Mouse (Mus musculus): ENCODE data around the gene Gsk3b. TPM values are rescaled to one million over a fixed set of nuclear protein-coding genes. Genes with fewer than 3 reads are reported as not detected.
A peak's percentile ranks its signal among the peaks of the same experiment; 100 is the strongest.

The Gsk3b gene
- polyA plus RNA-seq, 1 experiment from 2014 or later, result 29.6 TPM

DNA sequence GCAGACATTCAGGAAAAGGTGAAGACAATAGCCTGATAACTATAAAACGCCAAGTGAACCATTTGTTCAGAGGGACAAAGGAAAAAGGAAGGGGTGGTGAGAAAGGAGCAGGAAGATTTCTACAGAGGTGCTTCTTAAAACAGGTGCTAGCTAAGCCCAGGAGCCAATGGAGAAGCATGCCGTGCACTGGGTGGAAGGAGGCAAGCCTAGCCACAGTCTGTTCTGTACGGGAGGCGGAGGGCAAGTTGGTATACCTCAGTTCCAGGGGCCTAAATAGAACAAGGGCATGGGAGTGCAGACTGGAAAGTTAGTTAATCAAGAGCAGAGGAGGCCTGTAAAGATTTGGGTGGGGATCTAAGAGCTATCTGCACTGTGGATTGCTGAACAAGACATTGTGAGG, 3.8 kb downstream of the Gsk3b start:
- Histone ChIP-seq H3K9ac (ENCODE audit: low read depth, low read length) (peak overlapping the region; percentile 51), H3K27ac (ENCODE audit: low read depth, low read length) (no peak overlapping the region), H3K9me3 (ENCODE audit: control insufficient read depth, low read length) (no peaks in the 10 kb centered on the region), H3K4me1 (replicated peaks; ENCODE audit: control insufficient read depth, insufficient read depth, low read length) (peaks cover 27% of the 10 kb centered on the region), H3K4me3 (ENCODE audit: low read depth, low read length) (peak overlapping the region; percentile 48), H3K27me3 (replicated peaks; ENCODE audit: control insufficient read depth, insufficient read depth, low read length) (no peaks in the 10 kb centered on the region), H3K36me3 (ENCODE audit: control insufficient read depth, insufficient read depth, low read length) (no peaks in the 10 kb centered on the region), H3K4me2 (peak overlapping the region; percentile 93)
- WGBS, result 28% methylated on average over 4 of the region's 4 CpGs
- no peak for ATAC-seq (replicated peaks; ENCODE audit: low FRiP score)
- no peak for DNase-seq (ENCODE audit: low spot score)

DNA sequence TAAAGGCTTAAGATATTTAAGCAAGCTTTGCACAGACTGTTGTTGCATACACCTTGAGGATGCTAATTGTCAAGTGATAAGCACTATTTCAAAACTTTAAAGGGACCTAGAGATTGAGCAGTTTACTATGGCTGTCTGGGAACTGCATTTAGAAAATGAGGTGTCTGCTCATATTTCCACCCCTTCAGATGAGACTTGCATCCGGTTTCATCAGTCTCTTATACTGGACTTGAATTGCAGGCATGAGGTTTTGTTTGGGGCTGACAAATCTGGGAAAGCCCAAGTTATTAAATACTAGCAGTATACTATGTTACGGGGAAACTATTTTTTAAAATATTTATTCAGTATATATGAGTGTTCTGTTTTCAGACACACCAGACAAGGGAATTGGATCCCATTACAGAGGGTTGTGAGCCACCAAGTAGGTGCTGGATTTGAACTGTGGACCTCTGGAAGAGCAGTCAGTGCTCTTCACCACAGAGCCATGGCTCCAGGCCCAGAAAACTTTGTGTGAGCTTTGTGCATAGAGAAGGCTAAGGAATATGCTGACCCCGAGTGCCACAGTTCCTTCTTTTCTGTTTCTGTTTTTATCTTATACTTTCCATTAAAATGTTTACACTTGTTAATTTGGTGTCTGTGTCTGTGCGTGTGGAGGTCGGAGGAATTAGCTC, 6.5 kb downstream of the Gsk3b start:
- WGBS, result 78% methylated on average over 5 of the region's 5 CpGs
- H3K4me2 ChIP-seq, result no peak overlapping the region
- H3K9me3 ChIP-seq (ENCODE audit: control insufficient read depth, low read length), result no peaks in the 10 kb centered on the region
- no peak overlapping the region for H3K9ac ChIP-seq (ENCODE audit: low read depth, low read length)
- no peaks in the 10 kb centered on the region for H3K27me3 ChIP-seq (replicated peaks; ENCODE audit: control insufficient read depth, insufficient read depth, low read length)
- no peak for ATAC-seq (replicated peaks; ENCODE audit: low FRiP score)
- H3K4me1 ChIP-seq (replicated peaks; ENCODE audit: control insufficient read depth, insufficient read depth, low read length), result peaks cover 23% of the 10 kb centered on the region
- H3K36me3 ChIP-seq (ENCODE audit: control insufficient read depth, insufficient read depth, low read length), result no peaks in the 10 kb centered on the region
- no peak for DNase-seq (ENCODE audit: low spot score)
- H3K27ac ChIP-seq (ENCODE audit: low read depth, low read length), result no peak overlapping the region
- H3K4me3 ChIP-seq (ENCODE audit: low read depth, low read length), result no peak overlapping the region

DNA sequence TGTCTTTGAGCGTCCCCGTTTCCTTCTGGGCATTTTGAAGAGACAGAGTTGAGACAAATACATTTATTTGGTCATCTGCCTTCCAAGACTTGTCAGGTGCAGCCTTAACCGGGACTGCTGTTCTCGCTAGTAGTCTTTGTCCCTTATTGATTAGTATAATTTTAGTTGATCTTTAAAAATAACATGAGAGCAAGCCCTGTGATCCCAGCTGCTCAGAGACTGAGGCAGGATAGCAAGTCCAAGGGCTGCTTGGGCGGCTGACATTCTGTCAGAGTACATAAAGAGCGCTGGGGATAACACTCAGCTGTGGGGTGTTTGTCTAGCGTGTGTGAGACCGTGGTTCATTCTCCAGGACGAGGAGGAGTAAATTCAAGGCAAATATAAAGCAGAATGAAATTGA, 8.7 kb downstream of the Gsk3b start:
- Histone ChIP-seq H3K4me3 (ENCODE audit: low read depth, low read length) (no peak overlapping the region), H3K4me2 (no peak overlapping the region), H3K27me3 (replicated peaks; ENCODE audit: control insufficient read depth, insufficient read depth, low read length) (no peaks in the 10 kb centered on the region), H3K27ac (ENCODE audit: low read depth, low read length) (no peak overlapping the region), H3K9ac (ENCODE audit: low read depth, low read length) (no peak overlapping the region), H3K9me3 (ENCODE audit: control insufficient read depth, low read length) (no peaks in the 10 kb centered on the region), H3K36me3 (ENCODE audit: control insufficient read depth, insufficient read depth, low read length) (no peaks in the 10 kb centered on the region), H3K4me1 (replicated peaks; ENCODE audit: control insufficient read depth, insufficient read depth, low read length) (peaks cover 16% of the 10 kb centered on the region)
- ATAC-seq (replicated peaks; ENCODE audit: low FRiP score) (no peak), DNase-seq (ENCODE audit: low spot score) (no peak)
- 80% methylated on average over 9 of the region's 9 CpGs for WGBS

DNA sequence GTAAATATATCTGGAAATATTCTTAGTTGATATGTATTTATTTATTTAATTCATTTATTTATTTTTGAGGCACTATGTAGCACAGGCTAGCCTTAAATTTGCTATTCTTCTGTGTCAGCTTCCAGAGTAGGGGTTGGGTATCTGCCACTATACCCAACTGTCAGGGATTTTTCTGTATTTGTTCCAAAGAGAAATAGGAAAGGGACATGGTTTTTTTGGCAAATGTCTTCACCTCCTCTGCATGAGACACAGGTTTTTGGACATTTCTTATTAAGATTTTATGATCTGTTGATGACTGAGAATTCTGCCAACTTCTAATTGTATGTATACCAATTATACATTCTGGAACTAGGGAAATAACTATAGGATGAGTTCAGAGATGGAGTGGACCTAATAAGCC, 10.5 kb downstream of the Gsk3b start:
- Histone ChIP-seq H3K4me2 (no peak overlapping the region), H3K4me3 (ENCODE audit: low read depth, low read length) (no peak overlapping the region), H3K27me3 (replicated peaks; ENCODE audit: control insufficient read depth, insufficient read depth, low read length) (no peaks in the 10 kb centered on the region), H3K36me3 (ENCODE audit: control insufficient read depth, insufficient read depth, low read length) (no peaks in the 10 kb centered on the region), H3K9me3 (ENCODE audit: control insufficient read depth, low read length) (no peaks in the 10 kb centered on the region), H3K27ac (ENCODE audit: low read depth, low read length) (no peak overlapping the region), H3K4me1 (replicated peaks; ENCODE audit: control insufficient read depth, insufficient read depth, low read length) (peaks cover 10% of the 10 kb centered on the region), H3K9ac (ENCODE audit: low read depth, low read length) (no peak overlapping the region)
- no peak for ATAC-seq (replicated peaks; ENCODE audit: low FRiP score)
- no peak for DNase-seq (ENCODE audit: low spot score)

DNA sequence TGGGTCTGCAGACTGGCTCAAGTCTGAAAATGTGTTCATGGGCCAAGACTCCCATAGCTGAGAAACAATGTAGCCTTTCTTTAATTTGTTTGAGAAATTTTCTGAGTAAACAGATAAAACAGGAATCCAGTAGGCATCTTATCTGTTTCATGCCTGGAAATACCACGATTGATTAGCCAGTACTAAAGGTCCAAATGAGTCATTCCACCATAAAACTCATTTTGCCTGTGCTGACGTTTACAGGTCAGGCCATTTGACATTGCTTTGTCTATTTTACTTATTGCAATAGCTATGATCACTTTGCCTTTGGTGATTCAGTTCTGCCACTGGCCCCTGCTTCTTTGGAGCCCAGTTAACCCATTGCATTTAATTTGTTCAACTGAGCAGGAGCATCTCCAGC, 11.8 kb downstream of the Gsk3b start:
- Histone ChIP-seq H3K4me3 (ENCODE audit: low read depth, low read length) (no peak overlapping the region), H3K27me3 (replicated peaks; ENCODE audit: control insufficient read depth, insufficient read depth, low read length) (no peaks in the 10 kb centered on the region), H3K9me3 (ENCODE audit: control insufficient read depth, low read length) (no peaks in the 10 kb centered on the region), H3K4me1 (replicated peaks; ENCODE audit: control insufficient read depth, insufficient read depth, low read length) (peaks cover 3% of the 10 kb centered on the region), H3K4me2 (no peak overlapping the region), H3K27ac (ENCODE audit: low read depth, low read length) (no peak overlapping the region), H3K9ac (ENCODE audit: low read depth, low read length) (no peak overlapping the region), H3K36me3 (ENCODE audit: control insufficient read depth, insufficient read depth, low read length) (no peaks in the 10 kb centered on the region)
- no peak for DNase-seq (ENCODE audit: low spot score)
- no peak for ATAC-seq (replicated peaks; ENCODE audit: low FRiP score)
- 76% methylated on average over 2 of the region's 2 CpGs for WGBS

DNA sequence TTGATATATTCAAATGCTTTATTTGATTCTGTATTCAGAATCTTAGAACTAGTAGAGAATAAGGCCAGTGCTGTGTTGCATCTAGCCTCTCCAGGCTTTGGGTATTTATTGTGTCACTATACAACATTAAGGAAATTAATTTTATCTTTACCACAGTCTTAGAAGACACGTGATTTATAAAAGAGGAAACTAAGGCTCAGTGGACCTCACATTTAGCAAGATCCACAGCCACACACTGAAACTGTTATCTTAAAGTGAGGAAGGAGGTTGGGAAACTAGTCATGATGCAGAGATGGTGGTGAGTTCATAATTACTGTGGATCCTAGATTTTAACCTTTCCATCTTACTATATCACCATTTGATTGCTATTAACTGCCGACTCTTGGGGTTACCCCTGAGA, 16.7 kb downstream of the Gsk3b start:
- no peak for ATAC-seq (replicated peaks; ENCODE audit: low FRiP score)

DNA sequence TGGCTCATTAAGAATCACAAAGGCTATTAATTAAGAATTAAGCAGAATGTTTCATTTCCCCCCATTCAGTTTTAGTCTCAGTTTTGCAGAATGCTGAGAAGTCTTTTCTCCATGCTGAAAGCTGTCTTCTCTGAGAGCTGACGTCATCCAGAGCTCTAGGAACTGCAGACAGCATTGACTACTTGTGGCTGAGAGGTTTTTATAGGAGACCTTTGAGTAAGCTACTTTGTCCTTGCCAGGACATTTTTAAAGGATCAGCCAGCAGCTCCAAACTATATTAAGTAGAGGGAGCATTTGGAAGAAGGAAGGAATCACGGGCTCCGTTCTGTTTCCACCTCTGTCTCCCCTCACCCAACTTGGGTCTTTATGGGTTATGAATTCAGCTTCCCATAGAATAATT, 17.7 kb downstream of the Gsk3b start:
- WGBS, result 85% methylated on average over 3 of the region's 3 CpGs
- Histone ChIP-seq H3K4me3 (ENCODE audit: low read depth, low read length) (no peak overlapping the region), H3K36me3 (ENCODE audit: control insufficient read depth, insufficient read depth, low read length) (no peaks in the 10 kb centered on the region), H3K27me3 (replicated peaks; ENCODE audit: control insufficient read depth, insufficient read depth, low read length) (no peaks in the 10 kb centered on the region), H3K4me2 (no peak overlapping the region), H3K4me1 (replicated peaks; ENCODE audit: control insufficient read depth, insufficient read depth, low read length) (no peaks in the 10 kb centered on the region), H3K9me3 (ENCODE audit: control insufficient read depth, low read length) (no peaks in the 10 kb centered on the region), H3K9ac (ENCODE audit: low read depth, low read length) (no peak overlapping the region), H3K27ac (ENCODE audit: low read depth, low read length) (no peak overlapping the region)
- ATAC-seq (replicated peaks; ENCODE audit: low FRiP score) (no peak), DNase-seq (ENCODE audit: low spot score) (no peak)

More for the DNA sequence above, 16.7 kb downstream of the Gsk3b start:
- no peak overlapping the region for H3K4me2 ChIP-seq
- no peak for DNase-seq (ENCODE audit: low spot score)
- WGBS, result 67% methylated on average over 2 of the region's 2 CpGs
- H3K27me3 ChIP-seq (replicated peaks; ENCODE audit: control insufficient read depth, insufficient read depth, low read length), result no peaks in the 10 kb centered on the region
- no peaks in the 10 kb centered on the region for H3K9me3 ChIP-seq (ENCODE audit: control insufficient read depth, low read length)
- no peaks in the 10 kb centered on the region for H3K36me3 ChIP-seq (ENCODE audit: control insufficient read depth, insufficient read depth, low read length)
- H3K4me1 ChIP-seq (replicated peaks; ENCODE audit: control insufficient read depth, insufficient read depth, low read length), result no peaks in the 10 kb centered on the region
- no peak overlapping the region for H3K9ac ChIP-seq (ENCODE audit: low read depth, low read length)
- H3K27ac ChIP-seq (ENCODE audit: low read depth, low read length), result no peak overlapping the region
- no peak overlapping the region for H3K4me3 ChIP-seq (ENCODE audit: low read depth, low read length)

DNA sequence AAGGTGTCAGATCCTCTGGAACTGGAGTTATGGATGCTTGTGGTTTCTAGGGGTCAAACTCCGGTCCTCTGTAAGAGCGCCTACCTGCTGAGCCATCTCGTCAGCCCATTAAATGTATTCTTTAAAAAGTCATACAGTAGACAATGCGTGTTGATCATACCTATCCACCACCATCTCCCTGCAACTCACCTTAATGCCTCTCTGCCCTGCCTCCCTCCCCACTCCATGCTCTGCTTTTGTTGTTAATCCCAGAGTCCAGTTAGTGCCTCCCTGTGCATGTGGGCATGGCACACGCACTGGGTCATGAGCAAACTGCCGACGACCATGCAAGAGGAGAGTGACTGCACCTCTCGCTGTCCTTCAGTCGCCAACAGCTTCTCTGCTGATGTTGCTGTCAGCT, 21.2 kb downstream of the Gsk3b start:
- H3K4me1 ChIP-seq (replicated peaks; ENCODE audit: control insufficient read depth, insufficient read depth, low read length), result peaks cover 4% of the 10 kb centered on the region; the same call in 1 of the 2 replicates
- WGBS, result 76% methylated on average over 9 of the region's 9 CpGs
- 0 out of 2 replicates have a peak, but pooled peaks cover 2% of the 10 kb centered on the region for H3K36me3 ChIP-seq (ENCODE audit: control insufficient read depth, insufficient read depth, low read length)
- ATAC-seq (replicated peaks; ENCODE audit: low FRiP score) (no peak), DNase-seq (ENCODE audit: low spot score) (no peak)
- no peaks in the 10 kb centered on the region for H3K27me3 ChIP-seq (replicated peaks; ENCODE audit: control insufficient read depth, insufficient read depth, low read length)
- no peak overlapping the region for H3K27ac ChIP-seq (ENCODE audit: low read depth, low read length)
- no peaks in the 10 kb centered on the region for H3K9me3 ChIP-seq (ENCODE audit: control insufficient read depth, low read length)
- no peak overlapping the region for H3K9ac ChIP-seq (ENCODE audit: low read depth, low read length)
- no peak overlapping the region for H3K4me2 ChIP-seq
- H3K4me3 ChIP-seq (ENCODE audit: low read depth, low read length), result no peak overlapping the region

DNA sequence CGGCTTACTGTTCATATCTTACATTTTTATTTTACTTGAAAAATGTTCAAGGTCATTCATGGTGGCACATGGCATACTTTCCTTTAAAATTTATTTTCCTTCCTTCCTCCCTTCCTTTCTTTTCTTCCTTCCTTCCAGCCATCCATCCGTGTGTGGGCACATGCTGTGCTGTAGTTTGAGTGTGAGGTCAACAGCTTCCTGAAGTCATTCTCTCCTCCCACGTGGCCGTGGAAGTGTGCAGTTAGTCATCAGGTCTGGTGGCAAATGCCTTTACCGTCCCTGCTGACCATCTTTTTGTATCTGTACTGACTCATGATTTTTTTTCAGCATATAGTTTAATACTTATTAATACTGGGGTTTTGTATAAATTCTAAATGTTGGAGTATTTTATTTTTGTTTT, 21.8 kb downstream of the Gsk3b start:
- H3K4me1 ChIP-seq (replicated peaks; ENCODE audit: control insufficient read depth, insufficient read depth, low read length), result peaks cover 4% of the 10 kb centered on the region; the same call in 1 of the 2 replicates
- no peak for DNase-seq (ENCODE audit: low spot score)
- no peak overlapping the region for H3K9ac ChIP-seq (ENCODE audit: low read depth, low read length)
- H3K9me3 ChIP-seq (ENCODE audit: control insufficient read depth, low read length), result no peaks in the 10 kb centered on the region
- H3K36me3 ChIP-seq (ENCODE audit: control insufficient read depth, insufficient read depth, low read length), result 0 out of 2 replicates have a peak, but pooled peaks cover 2% of the 10 kb centered on the region
- 32% methylated on average over 5 of the region's 5 CpGs for WGBS
- no peaks in the 10 kb centered on the region for H3K27me3 ChIP-seq (replicated peaks; ENCODE audit: control insufficient read depth, insufficient read depth, low read length)
- no peak for ATAC-seq (replicated peaks; ENCODE audit: low FRiP score)
- H3K27ac ChIP-seq (ENCODE audit: low read depth, low read length), result no peak overlapping the region
- H3K4me3 ChIP-seq (ENCODE audit: low read depth, low read length), result no peak overlapping the region
- H3K4me2 ChIP-seq, result no peak overlapping the region

All from liver, embryonic 11.5 days (tissue).